In the genomic region with DNA sequence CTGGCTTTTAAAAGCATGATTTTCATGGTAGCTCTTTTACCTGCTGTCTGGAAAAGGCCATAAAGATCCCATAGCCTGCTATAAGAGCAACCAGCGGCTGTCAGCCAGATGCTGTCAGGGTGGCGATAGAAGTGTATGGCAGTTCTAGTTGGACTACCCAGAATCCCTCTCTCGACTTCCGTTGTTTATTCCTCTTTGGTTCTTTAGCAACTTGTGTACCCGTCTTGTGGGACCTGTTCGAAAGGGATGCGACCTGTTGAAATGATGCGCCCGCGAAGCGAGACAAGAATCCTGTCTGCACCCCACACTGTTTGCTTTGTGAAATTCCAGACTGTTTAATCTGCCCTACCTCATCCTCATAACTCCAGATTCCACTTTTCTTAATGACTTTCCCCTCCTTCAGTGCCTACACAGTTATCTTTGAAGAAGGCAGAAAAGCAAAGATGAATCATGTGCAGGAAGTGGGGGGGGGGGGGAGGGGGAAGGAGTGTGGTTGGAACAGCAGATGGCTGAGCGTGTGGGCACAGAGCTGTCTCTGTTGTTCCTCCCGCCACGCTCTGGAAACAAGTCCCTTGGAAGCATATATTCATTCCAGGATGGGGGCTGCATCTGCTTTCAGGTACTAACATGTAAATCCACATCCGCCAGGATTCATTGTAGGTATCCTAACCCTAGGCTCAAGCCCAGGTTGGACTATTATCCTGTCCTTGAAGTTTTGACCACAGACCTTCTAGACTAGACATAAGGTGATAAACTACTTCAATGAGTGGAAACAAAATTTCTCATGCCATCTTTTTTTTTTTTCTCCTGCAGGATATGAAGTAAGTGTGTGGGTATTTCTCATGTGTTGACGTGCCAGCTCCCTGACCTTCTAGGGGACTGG, we compare ENCODE assay signal across 8 mouse cellular contexts. TPM values are rescaled to one million over a fixed set of nuclear protein-coding genes. Genes with fewer than 3 reads are reported as not detected.
DNase-seq lines count a peak whose midpoint lies in the region; ATAC-seq lines count a peak whose summit lies in the region.

No protein-coding gene starts in this region.

- H3K27ac ChIP-seq in heart, embryonic 12.5 days (ENCODE audit: poor library complexity, severe bottlenecking) = peak overlapping the region; percentile 40
- peak overlapping the region; percentile 12; the same call in 1 of the 2 replicates for H3K27ac ChIP-seq in embryonic facial prominence, embryonic 12.5 days
- peak overlapping the region; percentile 56 for H3K27ac ChIP-seq in limb, embryonic 12.5 days

- no peaks in the 10 kb centered on the region for H3K27me3 ChIP-seq in heart, embryonic 12.5 days (replicated peaks)
- no peaks in the 10 kb centered on the region for H3K27me3 ChIP-seq in embryonic facial prominence, embryonic 12.5 days
- H3K27me3 ChIP-seq in limb, embryonic 12.5 days = no peaks in the 10 kb centered on the region

- peaks cover 14% of the 10 kb centered on the region for H3K4me1 ChIP-seq in heart, embryonic 12.5 days (replicated peaks)
- H3K4me1 ChIP-seq in embryonic facial prominence, embryonic 12.5 days = peaks cover 20% of the 10 kb centered on the region
- peaks cover 43% of the 10 kb centered on the region for H3K4me1 ChIP-seq in limb, embryonic 12.5 days (replicated peaks)

- 50% methylated on average over 16 of the region's 16 CpGs for WGBS in heart, embryonic 12.5 days
- WGBS in embryonic facial prominence, embryonic 12.5 days = 72% methylated on average over 16 of the region's 16 CpGs
- WGBS in limb, embryonic 12.5 days = 59% methylated on average over 16 of the region's 16 CpGs

- peak overlapping the region; percentile 13; the same call in 1 of the 2 replicates for H3K4me2 ChIP-seq in heart, embryonic 12.5 days
- H3K4me2 ChIP-seq in embryonic facial prominence, embryonic 12.5 days (replicated peaks) = no peak overlapping the region
- H3K4me2 ChIP-seq in limb, embryonic 12.5 days = no peak overlapping the region

- H3K4me3 ChIP-seq in heart, embryonic 12.5 days = no peak overlapping the region
- no peak overlapping the region for H3K4me3 ChIP-seq in embryonic facial prominence, embryonic 12.5 days
- no peak overlapping the region for H3K4me3 ChIP-seq in limb, embryonic 12.5 days (replicated peaks)

- no peak for DNase-seq in heart, postnatal 36 days
- peak; percentile 36 for DNase-seq in right cerebral cortex, postnatal 14 days
- DNase-seq in yolk sac, embryonic 10.5 days (ENCODE audit: low spot score) = no peak
- DNase-seq in urinary bladder, adult 2 months (ENCODE audit: low spot score) = no peak

- H3K36me3 ChIP-seq in heart, embryonic 12.5 days = no peaks in the 10 kb centered on the region
- H3K36me3 ChIP-seq in embryonic facial prominence, embryonic 12.5 days = no peaks in the 10 kb centered on the region
- no peaks in the 10 kb centered on the region for H3K36me3 ChIP-seq in limb, embryonic 12.5 days

- intact Hi-C loops in heart, postnatal 36 days (cut with DNase I) = no loop called here

- ATAC-seq in heart, embryonic 12.5 days (ENCODE audit: insufficient number of reproducible peaks, low FRiP score) = 0 out of 2 replicates have a peak, but pooled peaks have one; percentile 10
- peak; percentile 77 for ATAC-seq in CD4-positive, CD25-positive, alpha-beta regulatory T cell, adult 4 months
- no peak; the same call in 1 of the 2 replicates for ATAC-seq in embryonic facial prominence, embryonic 12.5 days (ENCODE audit: insufficient number of reproducible peaks, insufficient read depth, low FRiP score, low TSS enrichment)
- ATAC-seq in limb, embryonic 12.5 days (ENCODE audit: insufficient number of reproducible peaks, insufficient read depth, low FRiP score, low TSS enrichment, low read depth) = no peak

- H3K9me3 ChIP-seq in heart, embryonic 12.5 days (replicated peaks) = no peaks in the 10 kb centered on the region
- H3K9me3 ChIP-seq in embryonic facial prominence, embryonic 12.5 days = no peaks in the 10 kb centered on the region
- H3K9me3 ChIP-seq in limb, embryonic 12.5 days = no peaks in the 10 kb centered on the region

- H3K9ac ChIP-seq in heart, embryonic 12.5 days = no peak overlapping the region
- H3K9ac ChIP-seq in embryonic facial prominence, embryonic 12.5 days = no peak overlapping the region
- no peak overlapping the region for H3K9ac ChIP-seq in limb, embryonic 12.5 days (replicated peaks)

RNA-seq across cellular contexts. Expression of a gene that starts 21.0 kb away (rescaled TPM):
- 52.6 and 57.1 TPM in 2 replicates for polyA plus RNA-seq in heart, embryonic 12.5 days (2016; fragmentation: Nextera tagmentation; extraction: Ambion mirVana)
- 10 to 100 TPM; 16.2 to 21.7 TPM for total RNA-seq in heart, postnatal 36 days (2021)
- polyA plus RNA-seq in CD4-positive, CD25-positive, alpha-beta regulatory T cell, adult 4 months (2017; shearing (Covaris generic)) = 10 to 100 TPM; 23.4 to 38.0 TPM
- polyA plus RNA-seq in embryonic facial prominence, embryonic 12.5 days (2016; fragmentation: Nextera tagmentation; extraction: Ambion mirVana) = 90.6 and 90.7 TPM in 2 replicates
- polyA plus RNA-seq in limb, embryonic 12.5 days (2016; fragmentation: Nextera tagmentation; extraction: Ambion mirVana) = 117 and 122 TPM in 2 replicates
- 27.4 and 29.3 TPM in 2 replicates for polyA plus RNA-seq in urinary bladder, adult 2 months (2012; rRNA removed)

Comparison
In these comparisons a context has a peak if more than half of its experiments do, and no peak if none do; other contexts are left out.
1. ATAC-seq: peak in heart, embryonic 12.5 days (single experiment) and CD4-positive, CD25-positive, alpha-beta regulatory T cell, adult 4 months (single experiment); none in embryonic facial prominence, embryonic 12.5 days (single experiment) and limb, embryonic 12.5 days (single experiment).
2. Peak in every context shown above with its lines, with median percentiles within 50 percentile points of each other: H3K27ac ChIP-seq.